Mouse (Mus musculus) testis, postnatal 14 days (tissue): Measurements from ENCODE around the gene Zfp74.
"Not testable (repeated sequence)": the region's sequence is repeated elsewhere in the genome, so short reads cannot be mapped to it uniquely, and the experiment has no call there.

Experiments
- DNase-seq: peaks from one replicate; pipeline ENCODE4 v3.0.0; 2021; ENCODE audit warnings: low spot score

Zfp74 gene

DNA sequence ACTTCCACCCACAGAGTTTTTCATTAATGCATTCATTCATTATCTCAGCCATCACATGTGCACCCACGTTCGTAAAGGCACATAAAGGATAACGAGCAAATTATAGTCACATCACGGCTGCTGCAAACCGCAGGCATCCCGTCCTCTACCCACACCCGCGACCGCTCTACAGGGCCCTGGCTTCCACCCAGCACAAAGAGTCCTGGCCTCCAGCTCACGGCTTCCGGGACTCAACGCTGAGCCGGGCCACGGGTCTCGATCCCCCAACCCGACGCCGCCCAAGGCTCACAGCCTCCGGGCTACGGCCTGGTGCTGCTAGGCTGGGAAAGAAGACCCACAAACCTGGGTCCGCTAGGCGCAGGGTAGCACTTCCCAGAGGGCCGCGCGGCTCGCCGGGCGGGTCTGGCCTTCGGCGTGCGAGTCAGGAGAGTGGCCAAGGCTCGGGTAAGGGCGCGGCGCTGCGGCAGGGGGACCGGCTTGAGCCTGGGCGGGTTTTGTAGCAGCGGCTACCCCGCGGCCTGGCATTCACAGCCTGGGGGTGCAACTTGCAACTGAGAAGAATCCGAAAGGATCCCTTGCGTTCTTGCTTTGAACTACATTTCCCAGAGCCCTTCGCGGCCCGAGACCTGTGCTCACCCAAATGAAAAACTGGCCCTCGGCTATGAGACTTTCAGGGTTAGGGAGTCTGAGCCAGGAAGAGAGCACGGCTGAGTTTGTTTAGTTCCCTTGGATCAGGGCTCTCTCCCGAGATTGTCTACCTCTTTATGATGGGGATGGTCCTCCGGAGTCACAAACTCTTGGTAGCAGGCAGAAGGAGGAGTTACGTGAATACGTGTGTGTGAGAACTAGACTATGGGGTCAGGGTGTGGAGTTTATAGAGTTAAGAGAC lies at the start of gene Zfp74:
Zfp74 (minus strand) TSS at position 577 of the 889 bp plus-strand sequence.
- peak; percentile 78 for DNase-seq

DNA sequence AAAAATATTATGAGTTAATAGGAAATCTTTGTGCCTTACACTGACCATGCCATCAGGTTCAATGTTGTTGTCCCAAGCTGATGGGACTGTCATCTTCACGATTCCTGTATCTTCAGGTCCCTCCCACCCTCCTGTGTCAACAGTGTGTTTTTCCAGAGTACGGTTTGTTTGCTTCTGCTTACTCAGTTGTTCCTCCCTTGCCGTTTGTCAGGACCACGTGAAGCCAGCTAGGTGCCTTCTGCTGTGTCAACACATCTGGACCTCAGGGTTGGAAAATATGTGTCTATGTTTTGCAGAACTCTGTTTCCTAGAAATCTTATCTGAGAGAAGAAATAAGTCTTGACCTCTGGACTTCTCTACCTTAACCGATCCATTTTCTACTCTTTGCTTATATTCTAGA lies 46.7 kb upstream of the Zfp74 start:
- DNase-seq: no peak

DNA sequence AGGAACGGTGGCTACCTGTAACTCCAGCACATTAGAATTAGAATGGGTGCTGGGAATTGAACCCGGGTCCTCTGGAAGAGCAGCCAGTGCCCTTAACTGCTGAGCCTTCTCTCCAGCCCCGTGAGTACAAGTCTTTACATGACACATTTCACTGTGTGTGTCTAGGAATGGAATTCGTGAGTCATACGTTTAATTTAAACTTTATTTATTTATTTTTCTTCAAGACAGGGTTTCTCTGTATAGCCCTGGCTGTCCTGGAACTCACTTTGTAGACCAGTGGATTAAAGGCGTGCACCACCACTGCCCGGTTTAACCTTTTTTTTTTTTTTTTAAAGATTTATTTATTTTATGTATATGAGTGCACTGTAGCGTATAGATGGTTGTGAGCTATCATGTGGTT lies 41.2 kb upstream of the Zfp74 start:
- DNase-seq: no peak

DNA sequence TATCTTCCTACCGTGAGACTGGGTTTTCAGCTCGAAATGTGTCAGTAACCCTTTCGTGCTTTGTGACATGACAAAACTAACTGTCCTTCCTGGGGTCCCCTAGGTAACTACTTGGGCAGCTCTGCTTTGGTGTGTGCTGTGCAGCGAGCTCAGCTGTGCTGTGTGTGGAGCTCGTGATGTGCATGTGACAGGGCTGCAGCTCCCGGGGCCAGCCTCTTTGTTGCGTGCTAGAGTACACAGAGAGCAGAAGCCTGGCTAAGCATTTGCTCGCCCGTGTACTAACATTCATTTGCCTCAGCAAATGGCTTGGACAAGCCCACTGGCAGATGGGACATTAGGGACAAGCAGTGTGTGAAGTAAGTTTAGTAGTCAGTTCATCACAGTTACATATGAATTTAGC lies 39.5 kb upstream of the Zfp74 start:
- no peak for DNase-seq

DNA sequence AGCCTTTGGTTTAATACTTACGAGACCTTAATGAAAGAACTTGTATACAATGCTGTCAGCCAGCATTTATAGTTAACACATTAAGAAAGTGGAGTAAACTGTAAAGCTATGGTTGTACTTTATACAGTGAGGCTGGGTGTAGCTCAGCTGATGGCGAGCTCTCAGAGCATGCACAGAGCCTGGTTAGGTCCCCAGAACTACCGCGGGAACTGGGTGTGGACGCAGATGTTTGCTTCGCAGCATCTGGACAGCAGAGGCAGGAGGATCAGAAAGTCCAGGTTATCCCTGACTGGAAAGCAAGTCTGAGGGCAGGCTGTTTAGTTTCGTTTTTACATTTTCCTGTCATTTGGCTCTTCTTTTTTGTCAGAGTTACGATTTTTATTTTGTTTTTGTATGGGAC lies 38.8 kb upstream of the Zfp74 start:
- no peak for DNase-seq

DNA sequence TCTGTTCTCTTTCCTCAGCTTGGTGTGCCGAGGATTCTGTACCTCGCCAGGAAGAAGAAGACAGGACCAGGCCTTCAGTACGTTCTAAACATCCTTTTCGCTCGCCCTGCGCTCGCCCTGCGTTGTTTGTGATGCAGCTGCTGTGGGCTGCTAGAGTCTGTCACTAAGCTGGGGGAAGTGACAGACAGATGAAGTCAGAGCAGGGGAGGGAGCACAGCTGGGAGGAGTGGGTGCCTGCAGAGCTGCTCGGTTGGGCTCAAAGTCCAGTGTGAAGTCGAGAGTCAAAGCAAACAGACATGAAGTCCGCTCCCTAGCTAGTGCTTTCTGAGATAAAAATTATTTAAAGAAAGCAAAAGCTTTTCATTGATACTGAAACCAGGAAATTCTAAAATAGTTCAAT lies 35.1 kb upstream of the Zfp74 start:
- no peak for DNase-seq

DNA sequence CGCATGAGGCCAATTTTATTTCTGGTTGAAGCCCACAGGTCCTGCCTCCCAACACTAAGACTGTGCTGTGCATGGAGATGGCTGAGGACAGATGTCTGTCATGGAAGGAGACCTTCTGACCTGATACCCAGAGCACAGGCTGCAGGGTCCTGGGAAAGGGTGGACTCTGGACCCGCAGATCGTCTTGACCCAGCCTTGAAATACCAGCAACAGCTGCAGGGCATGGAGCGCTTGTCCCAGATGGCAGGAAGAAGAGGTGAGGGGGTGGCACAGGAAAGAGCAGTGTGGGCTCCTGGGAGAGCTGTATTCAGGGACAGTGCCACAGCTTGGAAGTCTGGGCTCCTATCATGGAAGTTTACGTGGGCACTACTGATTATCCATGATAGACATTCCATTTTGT lies 33.7 kb upstream of the Zfp74 start:
- no peak for DNase-seq

DNA sequence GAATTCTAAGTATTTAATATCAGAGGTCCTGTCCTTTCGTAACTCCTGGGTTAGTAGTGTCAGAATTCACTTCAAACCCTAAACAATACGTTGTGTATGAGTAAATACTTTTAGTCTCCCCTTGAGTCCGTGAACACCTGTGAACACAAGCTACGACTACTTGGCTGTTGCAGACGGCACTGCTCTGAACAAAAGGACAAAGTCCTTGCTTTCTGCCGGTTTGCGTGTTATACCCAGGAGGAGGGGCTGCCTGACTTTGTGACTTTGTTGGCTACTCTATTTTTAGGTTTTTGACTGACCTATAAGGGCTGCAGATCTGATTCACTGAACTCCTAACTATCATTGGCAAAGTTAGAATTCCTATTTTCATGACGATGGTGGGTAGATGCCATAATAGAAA lies 32.2 kb upstream of the Zfp74 start:
- no peak for DNase-seq

DNA sequence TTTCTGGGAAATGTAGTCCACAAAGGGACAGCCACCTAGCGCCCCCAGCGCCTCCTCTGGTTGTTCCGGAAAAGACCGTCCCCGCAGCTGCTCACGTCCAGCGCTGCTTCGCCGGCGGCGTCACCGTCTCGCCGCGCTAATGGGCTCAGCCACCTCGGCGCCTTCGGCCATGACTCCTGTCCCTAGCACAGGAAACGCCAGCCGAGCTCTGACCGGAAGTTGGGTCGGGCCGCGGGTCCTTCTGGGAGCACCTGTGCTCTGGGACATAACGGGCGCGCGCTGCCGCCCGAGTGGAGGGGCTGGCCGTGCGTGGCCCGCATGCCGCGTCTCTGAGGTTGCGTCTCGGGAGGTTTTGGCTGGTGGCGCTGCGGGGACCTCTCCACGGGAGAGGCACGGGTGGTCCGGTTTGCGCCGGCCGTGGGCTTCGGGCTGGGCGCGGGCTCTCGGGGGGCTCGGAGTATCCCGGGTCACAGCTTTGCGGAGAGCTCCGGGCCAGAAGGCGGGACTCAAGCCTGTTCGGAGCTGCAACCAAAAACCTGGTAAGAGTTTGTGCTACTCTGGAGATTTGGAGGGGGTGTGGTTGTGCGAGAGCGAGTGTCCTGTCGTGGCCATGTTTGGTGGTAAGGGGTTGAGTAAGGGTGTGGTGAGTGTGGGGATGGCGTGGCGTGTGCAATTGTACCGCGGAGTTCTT lies 29.9 kb upstream of the Zfp74 start, which contains the start of gene Zfp568:
Zfp568 (plus strand) TSS at position 266 of the 691 bp plus-strand sequence.
- DNase-seq: peak; percentile 93

DNA sequence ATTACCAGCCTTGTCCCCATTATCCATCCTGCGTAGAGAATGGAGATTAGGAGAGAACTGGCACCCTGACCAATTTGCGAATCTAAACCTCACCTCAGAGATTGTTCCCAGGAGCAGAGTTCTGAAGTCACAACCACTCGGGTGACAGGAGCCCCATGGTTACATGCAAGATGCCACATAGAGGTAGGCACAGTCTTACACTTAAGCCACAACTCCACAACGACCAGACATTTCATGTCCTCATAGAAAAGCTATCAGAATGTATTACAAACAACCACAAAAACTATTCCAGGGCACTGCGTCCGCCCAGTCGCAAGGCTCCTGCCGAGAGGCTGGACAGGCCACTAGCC lies 29.4 kb upstream of the Zfp74 start:
- peak; percentile 12 for DNase-seq

DNA sequence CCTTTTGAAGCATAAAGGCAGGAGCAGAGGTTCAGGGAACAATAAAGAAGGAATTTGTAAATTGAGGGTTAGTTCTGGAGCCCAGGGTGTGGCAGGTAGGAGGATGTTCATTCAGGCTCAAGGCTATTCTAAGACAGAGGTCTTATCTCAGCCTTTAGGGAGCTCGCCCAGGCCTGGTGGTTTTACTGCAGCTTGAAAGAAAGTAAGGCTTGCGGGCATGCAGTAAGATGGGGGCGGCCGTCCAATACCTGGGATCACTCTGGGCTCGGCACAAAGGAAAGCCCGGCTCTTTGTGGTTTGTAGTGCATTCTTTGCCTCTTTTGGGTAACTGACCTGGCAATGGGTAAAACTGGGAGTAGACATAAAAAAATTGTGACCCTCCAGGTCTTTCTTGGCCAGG lies 29.0 kb upstream of the Zfp74 start:
- no peak for DNase-seq

DNA sequence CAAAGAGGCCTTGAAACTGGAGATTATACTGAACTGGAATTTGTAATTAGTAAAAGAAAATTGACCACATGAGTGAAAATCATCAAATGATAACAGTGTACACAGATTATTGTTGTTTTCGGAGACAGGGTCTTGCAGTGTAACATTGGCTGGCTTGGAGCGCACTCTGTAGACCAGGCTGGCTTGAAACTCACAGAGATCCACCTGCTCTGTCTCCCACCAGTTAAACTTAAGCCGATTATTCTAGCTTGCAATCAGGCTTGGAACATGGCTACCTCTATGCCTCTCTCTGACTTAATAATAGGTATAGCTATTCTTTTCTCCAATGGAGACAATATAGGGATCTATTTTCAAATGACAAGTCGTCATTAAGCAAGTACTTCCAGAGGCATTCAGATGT lies 28.5 kb upstream of the Zfp74 start:
- DNase-seq: no peak

DNA sequence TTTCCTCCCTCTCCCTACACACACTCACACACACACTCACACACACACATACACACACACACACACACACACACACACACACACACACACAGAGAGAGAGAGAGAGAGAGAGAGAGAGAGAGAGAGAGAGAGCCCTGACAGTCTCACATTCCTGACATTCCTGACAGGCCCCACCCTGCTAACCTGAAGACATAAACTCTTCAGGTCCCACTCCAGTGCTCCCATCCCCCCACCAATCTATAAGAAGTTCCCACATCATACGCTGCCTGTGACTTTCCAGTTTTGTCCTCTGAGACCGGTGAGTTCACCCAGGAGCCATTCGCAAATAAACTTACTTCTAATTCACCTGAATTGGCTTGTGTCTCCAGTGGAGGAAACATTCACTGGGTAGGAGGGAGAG lies 28.0 kb upstream of the Zfp74 start:
- DNase-seq: no peak

DNA sequence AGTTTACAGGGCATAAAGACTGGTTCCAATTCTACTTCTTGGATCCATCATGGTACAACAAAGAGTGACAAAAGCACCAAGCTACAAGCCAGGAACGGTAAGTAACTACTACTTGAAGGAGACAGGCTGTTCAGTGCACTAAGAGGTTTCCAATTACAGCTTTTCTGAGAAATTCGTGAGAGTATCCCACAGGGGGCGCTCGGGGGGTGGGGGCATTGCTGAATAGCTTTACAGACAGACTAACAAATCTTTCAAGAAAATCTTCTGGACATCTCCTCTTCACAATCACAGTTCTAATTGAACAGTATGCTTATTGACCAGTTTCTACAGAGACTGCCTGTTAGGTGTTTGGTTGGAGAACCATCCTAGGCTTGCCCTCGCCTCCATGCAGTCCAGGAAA lies 27.6 kb upstream of the Zfp74 start:
- DNase-seq: no peak

DNA sequence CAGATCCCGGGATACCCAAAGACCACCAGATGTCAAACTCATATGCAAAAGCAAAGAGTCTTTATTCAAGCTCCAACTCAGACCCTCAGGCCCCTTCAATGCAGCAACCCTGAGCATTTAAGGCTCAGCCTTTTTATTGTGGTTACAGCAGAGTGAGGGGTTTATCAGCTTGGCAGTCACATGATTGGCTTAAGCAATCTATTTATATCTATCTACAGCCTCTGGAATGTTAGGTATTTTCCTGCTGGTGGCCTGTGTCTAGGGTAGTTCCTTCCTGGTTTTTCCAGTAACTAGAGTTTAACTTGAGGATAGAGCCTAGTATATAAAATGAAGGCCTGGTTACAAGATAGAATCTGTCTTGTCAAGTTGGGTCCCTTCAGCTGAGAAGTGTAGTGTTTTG lies 26.9 kb upstream of the Zfp74 start:
- DNase-seq: no peak

DNA sequence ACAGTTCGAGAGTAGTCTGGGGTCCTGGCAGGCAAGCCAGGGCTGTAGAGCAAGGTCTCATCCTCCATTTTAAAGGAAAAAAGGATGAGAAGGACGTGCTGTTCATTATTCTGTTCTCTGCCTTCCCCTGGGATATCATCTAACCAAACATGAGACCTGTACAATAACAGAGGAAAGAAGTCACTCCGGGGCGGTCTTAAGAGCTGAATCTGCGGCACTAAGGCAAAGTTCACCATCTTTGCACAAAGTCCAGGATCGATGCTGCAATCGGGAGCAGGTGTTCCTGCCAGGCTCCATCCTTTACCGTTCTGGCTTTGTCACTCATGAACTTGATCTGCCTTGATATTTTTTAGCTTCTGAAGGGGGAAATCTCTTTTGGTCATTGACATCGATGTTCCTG lies 16.8 kb upstream of the Zfp74 start:
- DNase-seq: no peak

DNA sequence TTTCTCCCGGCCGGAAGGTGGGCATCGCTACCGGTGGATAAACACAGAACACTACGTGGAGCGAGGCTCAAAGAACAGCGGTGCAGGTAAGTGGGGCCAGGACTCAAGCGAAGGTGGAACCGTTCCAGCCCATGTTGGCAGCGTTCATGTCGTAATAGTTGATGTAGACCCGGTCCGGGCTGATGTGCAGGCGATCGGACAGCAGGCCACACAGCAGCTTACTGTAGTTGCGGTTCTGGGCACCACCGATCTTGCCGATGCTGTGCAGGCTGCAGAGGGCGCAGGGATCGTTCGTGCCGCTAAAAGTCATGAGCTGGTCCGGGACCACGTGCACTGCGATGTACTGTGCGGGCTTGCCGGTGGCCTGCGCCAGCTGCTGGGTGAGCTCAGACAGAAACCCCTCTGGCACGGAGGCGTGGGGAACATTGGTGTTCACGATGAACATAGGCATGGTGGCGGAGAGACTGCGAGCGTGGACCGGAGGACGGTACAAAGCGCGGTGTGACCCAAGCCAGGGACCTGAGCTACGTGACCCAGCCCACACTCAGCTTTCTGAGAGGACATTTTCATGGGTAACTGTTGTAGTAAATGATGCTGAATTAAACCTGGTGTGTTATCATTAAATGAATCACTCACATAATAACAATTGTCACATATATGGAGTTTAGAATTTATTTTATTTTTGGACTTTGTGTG lies 11.4 kb upstream of the Zfp74 start:
- not testable (repeated sequence) for DNase-seq

DNA sequence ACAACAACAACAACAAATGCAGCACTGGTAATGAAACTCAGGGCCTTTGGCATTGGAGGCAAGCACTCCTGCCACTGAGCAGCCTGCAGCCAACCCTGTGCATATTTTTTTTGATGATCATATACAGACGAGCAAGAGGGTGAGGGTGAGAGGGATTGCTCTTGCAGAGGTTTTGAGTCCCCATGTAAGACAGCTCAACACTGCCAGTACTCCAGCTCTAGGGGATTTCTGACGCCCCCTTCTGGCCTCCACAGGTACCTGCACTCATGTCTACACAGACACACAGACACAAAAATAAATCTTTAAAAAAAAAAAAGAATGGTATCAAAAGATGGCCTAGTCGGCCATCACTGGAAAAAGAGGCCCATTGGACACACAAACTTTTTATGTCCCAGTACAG lies 5.1 kb upstream of the Zfp74 start:
- DNase-seq: no peak

DNA sequence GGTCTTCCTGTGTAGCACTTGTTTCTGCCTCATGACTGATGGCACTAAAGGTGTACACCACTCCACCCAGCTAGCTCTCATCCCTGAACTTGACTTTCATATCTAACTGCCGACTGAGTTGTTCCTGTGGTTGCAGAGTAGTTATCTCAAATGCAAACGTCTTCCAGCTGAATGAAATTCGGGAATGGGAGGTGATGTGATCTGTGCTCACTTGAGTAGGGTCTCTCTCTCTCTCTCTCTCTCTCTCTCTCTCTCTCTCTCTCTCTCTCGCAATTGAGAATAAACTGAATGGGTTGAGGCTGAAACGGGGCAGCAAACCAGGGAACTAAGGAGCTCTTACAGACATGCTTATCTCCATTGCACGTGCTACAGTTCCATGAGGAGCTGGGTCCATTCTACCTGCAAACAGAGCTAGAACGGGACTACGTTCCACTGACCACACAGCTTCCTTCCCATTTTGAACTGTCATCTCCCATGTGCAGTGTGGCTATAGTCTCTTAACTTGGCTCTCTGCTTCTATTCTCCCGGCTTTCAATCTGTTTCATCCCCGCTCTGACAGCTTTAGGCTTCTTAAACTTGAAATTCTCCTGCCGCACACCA lies 4.3 kb upstream of the Zfp74 start:
- DNase-seq: no peak

DNA sequence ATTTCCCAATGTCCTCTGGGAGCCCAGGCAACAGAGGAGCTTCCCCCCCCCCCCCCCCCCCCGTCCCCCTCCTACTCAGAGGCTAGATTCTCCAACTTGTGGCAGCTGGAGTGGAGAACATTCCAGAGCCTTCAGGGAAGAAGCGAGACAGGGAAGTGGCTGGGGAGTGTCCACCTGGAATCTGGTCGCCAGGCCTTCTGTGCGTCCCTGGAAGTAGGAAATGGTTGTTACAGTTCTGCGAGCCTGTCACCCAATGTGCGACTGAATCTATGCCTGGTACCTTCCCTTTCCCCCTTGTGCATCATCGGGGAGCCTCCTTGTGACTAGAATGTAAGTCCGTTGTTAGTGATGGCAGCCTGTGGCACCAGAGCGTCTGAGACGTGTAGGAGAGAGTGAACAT lies 2.4 kb upstream of the Zfp74 start:
- no peak for DNase-seq

DNA sequence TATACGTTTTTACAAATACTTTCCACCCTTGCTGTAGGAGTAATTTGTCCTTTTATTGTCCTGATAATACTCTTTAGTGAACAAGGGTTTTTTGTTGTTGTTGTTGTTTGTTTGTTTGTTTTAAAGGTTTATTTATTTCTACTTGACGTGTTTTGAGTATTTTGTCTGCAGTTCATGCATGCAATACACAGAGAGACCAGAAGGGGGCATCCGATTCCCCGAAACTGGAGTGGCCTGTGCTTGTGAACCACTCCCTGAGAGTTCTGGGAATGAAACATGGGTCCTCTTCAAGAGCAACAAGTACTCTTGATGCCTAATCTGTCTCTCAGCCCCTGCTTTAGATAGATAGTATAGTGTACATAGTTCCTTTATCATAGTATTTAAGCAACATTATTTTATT lies 842 bp upstream of the Zfp74 start:
- no peak for DNase-seq

DNA sequence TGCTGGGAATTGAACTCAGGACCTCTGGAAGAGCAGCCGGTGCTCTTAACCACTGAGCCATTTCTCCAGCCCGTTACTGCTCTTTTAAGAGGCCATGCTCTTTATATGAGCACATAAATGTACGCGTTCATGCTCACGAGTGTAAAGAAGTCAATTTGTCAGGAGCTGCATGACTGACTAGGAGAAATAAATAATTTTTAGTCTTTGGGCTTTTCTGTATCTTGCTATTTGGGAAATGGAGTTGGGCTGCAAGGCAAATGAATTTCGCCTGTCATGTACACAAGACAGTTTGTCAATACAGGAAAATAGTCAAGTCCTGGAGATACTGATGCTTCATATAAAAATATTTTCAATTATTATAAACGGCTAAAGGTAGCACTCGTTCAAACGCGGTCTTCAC lies 803 bp downstream of the Zfp74 start:
- DNase-seq: no peak

DNA sequence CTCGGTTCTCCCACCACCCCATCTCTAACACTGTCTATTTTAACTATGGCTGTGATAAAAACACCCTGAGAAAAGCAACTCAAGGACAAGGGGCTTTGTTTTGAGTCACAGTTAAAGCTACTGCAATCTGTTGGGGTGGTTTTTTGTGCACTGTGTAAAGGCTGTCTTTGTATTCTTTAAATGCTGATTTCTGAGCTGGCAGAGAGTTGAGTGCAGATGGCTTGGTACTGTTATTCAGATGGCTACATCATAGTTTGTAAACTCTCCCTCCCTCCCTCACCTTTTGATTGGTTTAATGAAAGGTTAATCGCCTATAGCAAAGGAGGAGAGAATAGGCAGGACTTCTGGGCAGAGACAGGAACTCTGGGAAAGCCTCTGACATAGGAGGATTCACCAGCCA lies 9.7 kb downstream of the Zfp74 start:
- DNase-seq: no peak
